8 mouse cellular contexts compared by ENCODE assay signal in the genomic region with DNA sequence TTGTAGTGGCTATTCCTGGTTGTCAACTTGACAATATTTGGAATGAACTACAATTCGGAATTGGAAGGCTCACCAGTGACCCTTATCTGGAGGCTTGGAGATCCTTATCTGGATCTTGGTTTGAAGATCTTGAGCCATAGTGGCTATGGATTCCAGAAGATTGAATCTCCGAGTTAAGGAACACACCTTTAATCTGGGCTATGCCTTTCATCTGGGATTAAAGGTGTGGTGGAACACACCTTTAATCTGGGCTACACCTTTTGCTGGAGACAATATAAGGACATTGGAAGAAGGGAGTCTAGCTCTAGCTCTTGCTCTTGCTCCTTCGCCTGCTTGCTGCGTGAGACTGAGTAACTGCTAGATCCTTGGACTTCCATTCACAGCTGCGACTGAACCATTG. TPM values are rescaled to one million over a fixed set of nuclear protein-coding genes. Genes with fewer than 3 reads are reported as not detected.
DNase-seq lines count a peak whose midpoint lies in the region; ATAC-seq lines count a peak whose summit lies in the region.
"Not testable (repeated sequence)": the region's sequence is repeated elsewhere in the genome, so short reads cannot be mapped to it uniquely, and the experiment has no call there.

Gene Rbm25 (plus strand): TSS at position 301 of the 400 bp plus-strand sequence.

- WGBS in hindbrain, embryonic 13.5 days: no CpG with 5 or more reads among the region's 5 CpGs
- WGBS in liver, embryonic 13.5 days (ENCODE audit: insufficient replicate concordance): no CpG with 5 or more reads among the region's 5 CpGs
- no CpG with 5 or more reads among the region's 5 CpGs for WGBS in midbrain, embryonic 15.5 days

- H3K27me3 ChIP-seq in hindbrain, embryonic 13.5 days; liver, embryonic 13.5 days; midbrain, embryonic 15.5 days (replicated peaks): not testable (repeated sequence)

- not testable (repeated sequence) for DNase-seq in adrenal gland, postnatal 14 days; heart, adult 18-20 months; layer of hippocampus, postnatal 14 days (ENCODE audit: low spot score in 2 of 2); liver, embryonic 13.5 days; thymus, postnatal 0 days (ENCODE audit: low spot score)

- H3K4me1 ChIP-seq in hindbrain, embryonic 13.5 days (replicated peaks); midbrain, embryonic 15.5 days: not testable (repeated sequence)
- peaks cover 20% of the 10 kb centered on the region for H3K4me1 ChIP-seq in liver, embryonic 13.5 days (replicated peaks)

- H3K4me2 ChIP-seq in hindbrain, embryonic 13.5 days: peak within 1 kb of the TSS; percentile 69
- H3K4me2 ChIP-seq in liver, embryonic 13.5 days: peak within 1 kb of the TSS; percentile 74
- H3K4me2 ChIP-seq in midbrain, embryonic 15.5 days: peak within 1 kb of the TSS; percentile 62

- H3K9ac ChIP-seq in hindbrain, embryonic 13.5 days: peak within 1 kb of the TSS; percentile 99
- peak within 1 kb of the TSS; percentile 99 for H3K9ac ChIP-seq in liver, embryonic 13.5 days
- H3K9ac ChIP-seq in midbrain, embryonic 15.5 days: peak within 1 kb of the TSS; percentile 90

- H3K4me3 ChIP-seq in hindbrain, embryonic 13.5 days: peak within 1 kb of the TSS; percentile 93
- H3K4me3 ChIP-seq in liver, embryonic 13.5 days (replicated peaks): peak within 1 kb of the TSS; percentile 98
- H3K4me3 ChIP-seq in midbrain, embryonic 15.5 days: peak within 1 kb of the TSS; percentile 88

- not testable (repeated sequence) for H3K36me3 ChIP-seq in hindbrain, embryonic 13.5 days; midbrain, embryonic 15.5 days (replicated peaks)
- H3K36me3 ChIP-seq in liver, embryonic 13.5 days: peaks cover 13% of the 10 kb centered on the region

- not testable (repeated sequence) for H3K9me3 ChIP-seq in hindbrain, embryonic 13.5 days; liver, embryonic 13.5 days (replicated peaks); midbrain, embryonic 15.5 days

- not testable (repeated sequence) for ATAC-seq in erythroid progenitor cell, adult 5-6 weeks (replicated peaks; ENCODE audit: low FRiP score, poor library complexity, severe bottlenecking); hindbrain, embryonic 13.5 days (ENCODE audit: low FRiP score); liver, embryonic 13.5 days (ENCODE audit: low read depth); midbrain, embryonic 15.5 days (replicated peaks)

- peak within 1 kb of the TSS; percentile 97 for H3K27ac ChIP-seq in hindbrain, embryonic 13.5 days
- peak within 1 kb of the TSS; percentile 93 for H3K27ac ChIP-seq in liver, embryonic 13.5 days
- H3K27ac ChIP-seq in midbrain, embryonic 15.5 days: peak within 1 kb of the TSS; percentile 97

RNA-seq across cellular contexts. Expression of gene Rbm25, which starts in this region (rescaled TPM):
- 103 and 128 TPM in 2 replicates for total RNA-seq in adrenal gland, postnatal 14 days (2021)
- total RNA-seq in erythroid progenitor cell, adult 5-6 weeks (2015; ENCODE audit: low replicate concordance): 227 and 278 TPM in 2 replicates
- total RNA-seq in erythroid progenitor cell, adult 5-6 weeks (2017; ENCODE audit: low replicate concordance): 216 and 257 TPM in 2 replicates
- 10 to 100 TPM; 39.9 to 47.7 TPM for total RNA-seq in heart, adult 18-20 months (2021)
- 278 and 291 TPM in 2 replicates for polyA plus RNA-seq in hindbrain, embryonic 13.5 days (2015; fragmentation: Nextera tagmentation; extraction: Ambion mirVana)
- total RNA-seq in layer of hippocampus, postnatal 14 days (2021): 100 to 1,000 TPM; 118 to 121 TPM
- 121 and 133 TPM in 2 replicates for polyA plus RNA-seq in liver, embryonic 13.5 days (2015; fragmentation: Nextera tagmentation; extraction: Ambion mirVana)
- polyA plus RNA-seq in midbrain, embryonic 15.5 days (2015; fragmentation: Nextera tagmentation; extraction: Ambion mirVana): 248 and 266 TPM in 2 replicates
- 200 and 229 TPM in 2 replicates for polyA plus RNA-seq in thymus, postnatal 0 days (2015; fragmentation: Nextera tagmentation; extraction: Ambion mirVana)
